Mouse (Mus musculus): ENCODE results near the gene Klk6. TPM values are rescaled to one million over a fixed set of nuclear protein-coding genes. Genes with fewer than 3 reads are reported as not detected.

The Klk6 gene
- polyA plus RNA-seq, 1 experiment from 2014 or later, result not detected

DNA sequence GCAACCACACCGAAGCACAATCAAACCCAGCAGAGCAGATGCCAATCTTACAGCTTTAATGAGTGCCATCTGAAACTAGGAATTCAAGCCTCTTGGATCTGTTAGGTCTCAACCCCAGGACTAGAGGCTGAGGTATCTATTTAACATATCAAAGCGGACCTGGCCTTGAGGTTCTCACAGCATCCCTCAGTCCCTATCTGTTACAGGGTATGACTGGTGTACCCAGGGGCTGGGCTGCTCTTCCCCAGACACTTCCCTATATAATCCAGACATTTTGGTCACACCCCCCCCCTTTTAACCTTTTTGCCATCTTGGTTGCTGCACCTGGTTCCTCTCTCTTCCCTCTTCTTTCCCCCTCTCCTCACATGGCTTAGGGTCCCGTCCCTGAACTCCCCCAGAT, 49.4 kb downstream of the Klk6 start:
- no peak for ATAC-seq (ENCODE audit: insufficient number of reproducible peaks, insufficient read depth, low FRiP score, low read depth)
- H3K4me2 ChIP-seq (replicated peaks; ENCODE audit: low read depth, low read length), result no peak overlapping the region
- no peaks in the 10 kb centered on the region for H3K9me3 ChIP-seq (ENCODE audit: control insufficient read depth, low read depth, low read length)
- H3K4me1 ChIP-seq (ENCODE audit: control insufficient read depth, insufficient read depth, low read length), result no peaks in the 10 kb centered on the region
- H3K9ac ChIP-seq (replicated peaks; ENCODE audit: low read depth, low read length), result no peak overlapping the region
- H3K4me3 ChIP-seq (ENCODE audit: low read depth, low read length), result no peak overlapping the region
- no peaks in the 10 kb centered on the region for H3K36me3 ChIP-seq (ENCODE audit: control insufficient read depth, insufficient read depth, low read length)
- H3K27ac ChIP-seq (ENCODE audit: low read length), result no peak overlapping the region
- WGBS, result 66% methylated on average over 3 of the region's 3 CpGs
- H3K27me3 ChIP-seq (ENCODE audit: control insufficient read depth, insufficient read depth, low read length), result no peaks in the 10 kb centered on the region

DNA sequence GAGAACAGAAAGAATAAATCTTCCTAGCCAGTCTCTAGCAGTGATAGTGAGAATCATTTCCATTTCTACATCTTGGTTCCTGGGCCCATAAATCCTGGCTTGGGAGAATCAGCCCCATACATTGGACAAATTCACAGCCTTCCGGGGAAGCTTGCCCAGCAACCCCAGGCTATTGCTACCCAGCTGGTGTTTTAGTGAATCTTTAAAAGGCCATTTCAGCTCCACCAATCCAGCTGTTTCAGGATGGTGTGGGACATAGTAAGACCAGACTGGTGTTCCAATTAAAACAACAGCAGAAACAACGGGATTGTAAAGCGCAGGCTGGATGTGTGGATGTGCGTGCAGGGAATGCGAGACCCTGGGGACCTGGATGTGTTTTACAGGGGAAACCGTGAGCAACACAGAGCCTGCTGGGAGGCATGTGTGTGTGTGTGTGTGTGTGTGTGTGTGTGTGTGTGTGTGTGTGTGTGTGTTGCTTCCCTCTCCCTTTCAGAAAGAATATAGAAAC, 50.6 kb downstream of the Klk6 start:
- no peaks in the 10 kb centered on the region for H3K27me3 ChIP-seq (ENCODE audit: control insufficient read depth, insufficient read depth, low read length)
- H3K27ac ChIP-seq (ENCODE audit: low read length), result no peak overlapping the region
- 84% methylated on average over 6 of the region's 6 CpGs for WGBS
- H3K4me3 ChIP-seq (ENCODE audit: low read depth, low read length), result no peak overlapping the region
- no peaks in the 10 kb centered on the region for H3K36me3 ChIP-seq (ENCODE audit: control insufficient read depth, insufficient read depth, low read length)
- ATAC-seq (ENCODE audit: insufficient number of reproducible peaks, insufficient read depth, low FRiP score, low read depth), result no peak
- H3K9ac ChIP-seq (replicated peaks; ENCODE audit: low read depth, low read length), result no peak overlapping the region
- H3K9me3 ChIP-seq (ENCODE audit: control insufficient read depth, low read depth, low read length), result no peaks in the 10 kb centered on the region
- no peak overlapping the region for H3K4me2 ChIP-seq (replicated peaks; ENCODE audit: low read depth, low read length)
- no peaks in the 10 kb centered on the region for H3K4me1 ChIP-seq (ENCODE audit: control insufficient read depth, insufficient read depth, low read length)

DNA sequence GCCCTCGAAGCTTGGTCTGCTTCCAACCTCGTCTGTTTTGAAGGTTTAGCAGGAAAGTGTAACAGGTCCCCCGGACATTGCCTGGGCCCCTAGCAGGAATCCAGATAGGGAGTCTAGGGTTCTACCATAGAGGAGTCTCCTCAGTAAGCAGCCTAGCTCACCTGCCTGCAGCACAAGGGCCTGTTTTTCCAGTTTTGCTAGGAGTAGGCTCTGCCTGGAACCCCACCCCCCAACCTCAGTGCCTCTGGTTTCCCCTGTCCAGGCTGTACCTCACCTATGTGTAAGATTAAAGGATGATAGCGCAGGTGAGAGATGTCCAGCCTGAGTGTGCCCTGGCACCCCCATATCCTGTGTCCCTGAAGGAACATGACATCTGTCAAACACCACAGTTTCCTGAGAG, 52.1 kb downstream of the Klk6 start:
- no peaks in the 10 kb centered on the region for H3K4me1 ChIP-seq (ENCODE audit: control insufficient read depth, insufficient read depth, low read length)
- no peaks in the 10 kb centered on the region for H3K36me3 ChIP-seq (ENCODE audit: control insufficient read depth, insufficient read depth, low read length)
- H3K4me3 ChIP-seq (ENCODE audit: low read depth, low read length), result no peak overlapping the region
- no peak for ATAC-seq (ENCODE audit: insufficient number of reproducible peaks, insufficient read depth, low FRiP score, low read depth)
- H3K9me3 ChIP-seq (ENCODE audit: control insufficient read depth, low read depth, low read length), result no peaks in the 10 kb centered on the region
- no peaks in the 10 kb centered on the region for H3K27me3 ChIP-seq (ENCODE audit: control insufficient read depth, insufficient read depth, low read length)
- no peak overlapping the region for H3K9ac ChIP-seq (replicated peaks; ENCODE audit: low read depth, low read length)
- WGBS, result 63% methylated on average over 4 of the region's 4 CpGs
- H3K27ac ChIP-seq (ENCODE audit: low read length), result no peak overlapping the region
- no peak overlapping the region for H3K4me2 ChIP-seq (replicated peaks; ENCODE audit: low read depth, low read length)

DNA sequence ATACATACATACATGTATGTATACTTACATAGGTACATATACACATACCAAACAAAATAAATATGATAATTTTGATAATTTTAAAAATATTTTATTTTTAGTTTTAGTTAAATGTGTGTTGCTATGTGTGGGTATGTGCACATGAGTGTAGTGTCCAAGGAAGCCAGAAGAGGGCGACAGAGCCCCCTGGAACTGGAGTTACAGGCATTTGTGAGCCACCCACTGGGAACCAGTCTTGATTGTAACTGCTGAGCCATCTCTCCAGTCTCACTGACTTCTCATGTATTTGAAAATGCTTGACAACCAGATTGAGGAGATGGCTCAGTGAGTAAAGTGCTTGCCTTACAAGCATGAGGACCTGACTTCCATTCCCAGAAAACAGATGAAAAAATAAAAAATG, 54.0 kb downstream of the Klk6 start:
- Histone ChIP-seq H3K9ac (replicated peaks; ENCODE audit: low read depth, low read length) (no peak overlapping the region), H3K4me3 (ENCODE audit: low read depth, low read length) (no peak overlapping the region), H3K27ac (ENCODE audit: low read length) (no peak overlapping the region), H3K36me3 (ENCODE audit: control insufficient read depth, insufficient read depth, low read length) (no peaks in the 10 kb centered on the region), H3K4me2 (replicated peaks; ENCODE audit: low read depth, low read length) (no peak overlapping the region), H3K9me3 (ENCODE audit: control insufficient read depth, low read depth, low read length) (no peaks in the 10 kb centered on the region), H3K4me1 (ENCODE audit: control insufficient read depth, insufficient read depth, low read length) (no peaks in the 10 kb centered on the region), H3K27me3 (ENCODE audit: control insufficient read depth, insufficient read depth, low read length) (no peaks in the 10 kb centered on the region)
- ATAC-seq (ENCODE audit: insufficient number of reproducible peaks, insufficient read depth, low FRiP score, low read depth), result no peak
- WGBS, result 31% methylated on average over 1 of the region's 1 CpGs

DNA sequence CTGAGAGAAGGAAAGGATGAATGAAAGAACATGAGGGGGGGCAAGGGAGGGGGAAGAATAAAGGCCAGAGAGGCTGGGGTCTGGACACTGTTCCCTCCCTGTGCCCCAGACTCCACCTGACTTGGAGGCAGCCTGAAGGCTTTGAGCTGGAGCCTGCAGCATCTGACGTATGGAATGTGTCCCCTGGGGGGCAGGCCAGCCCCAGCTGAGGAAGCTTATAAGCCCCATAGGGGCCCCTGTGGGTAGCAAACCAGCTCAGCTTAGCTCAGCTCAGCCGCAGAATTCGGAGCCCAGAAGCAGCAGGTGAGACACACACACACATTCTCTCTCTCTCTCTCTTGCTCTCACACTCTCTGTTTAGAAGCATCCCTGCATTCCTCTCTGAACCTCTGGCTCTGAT, 56.6 kb downstream of the Klk6 start, which contains the start of gene Klk4:
Gene Klk4 (plus strand): TSS at position 249 of the 400 bp plus-strand sequence.
- 6% methylated on average over 3 of the region's 3 CpGs for WGBS
- Histone ChIP-seq H3K4me3 (ENCODE audit: low read depth, low read length) (no peak within 1 kb of the TSS), H3K27ac (ENCODE audit: low read length) (no peak within 1 kb of the TSS)

More for the DNA sequence above, 56.6 kb downstream of the Klk6 start, which contains the start of gene Klk4:
- Histone ChIP-seq H3K27me3 (ENCODE audit: control insufficient read depth, insufficient read depth, low read length) (no peaks in the 10 kb centered on the region), H3K4me2 (replicated peaks; ENCODE audit: low read depth, low read length) (no peak within 1 kb of the TSS), H3K4me1 (ENCODE audit: control insufficient read depth, insufficient read depth, low read length) (no peaks in the 10 kb centered on the region), H3K9me3 (ENCODE audit: control insufficient read depth, low read depth, low read length) (no peaks in the 10 kb centered on the region), H3K36me3 (ENCODE audit: control insufficient read depth, insufficient read depth, low read length) (no peaks in the 10 kb centered on the region), H3K9ac (replicated peaks; ENCODE audit: low read depth, low read length) (no peak within 1 kb of the TSS)
- no peak for ATAC-seq (ENCODE audit: insufficient number of reproducible peaks, insufficient read depth, low FRiP score, low read depth)

Other genes with a start within 250 kb of the Klk6 start
- 14.7 and 14.8 TPM in 2 replicates for gene Zfp719, start 244.9 kb upstream of the Klk6 start, polyA plus RNA-seq (2014; fragmentation: Nextera tagmentation; extraction: Ambion mirVana)
- gene Zfp819, start 217.3 kb upstream of the Klk6 start, polyA plus RNA-seq (2014; fragmentation: Nextera tagmentation; extraction: Ambion mirVana), result 0.23 and 0.36 TPM in 2 replicates
- 0.17 TPM in 1 of 2 replicates, not detected in the other for gene Ceacam18, start 189.8 kb upstream of the Klk6 start, polyA plus RNA-seq (2014; fragmentation: Nextera tagmentation; extraction: Ambion mirVana)
- 0.80 and 0.95 TPM in 2 replicates for gene Siglece, start 164.3 kb upstream of the Klk6 start, polyA plus RNA-seq (2014; fragmentation: Nextera tagmentation; extraction: Ambion mirVana)
- gene Ctu1, start 152.5 kb upstream of the Klk6 start, polyA plus RNA-seq (2014; fragmentation: Nextera tagmentation; extraction: Ambion mirVana), result 11.0 TPM in 2 replicates
- gene Klk14, start 134.1 kb upstream of the Klk6 start, polyA plus RNA-seq (2014; fragmentation: Nextera tagmentation; extraction: Ambion mirVana), result 0.32 TPM in 1 of 2 replicates, not detected in the other
- gene Klk13, start 111.9 kb upstream of the Klk6 start, polyA plus RNA-seq (2014; fragmentation: Nextera tagmentation; extraction: Ambion mirVana), result 1.6 and 1.8 TPM in 2 replicates
- 0.27 TPM in 1 of 2 replicates, not detected in the other for gene Klk12, start 55.6 kb upstream of the Klk6 start, polyA plus RNA-seq (2014; fragmentation: Nextera tagmentation; extraction: Ambion mirVana)
- 2.6 TPM in 2 replicates for gene Klk11, start 49.9 kb upstream of the Klk6 start, polyA plus RNA-seq (2014; fragmentation: Nextera tagmentation; extraction: Ambion mirVana)
- gene Klk10, start 43.5 kb upstream of the Klk6 start, polyA plus RNA-seq (2014; fragmentation: Nextera tagmentation; extraction: Ambion mirVana), result 3.1 and 3.5 TPM in 2 replicates
- gene Klk9, start 32.6 kb upstream of the Klk6 start, polyA plus RNA-seq (2014; fragmentation: Nextera tagmentation; extraction: Ambion mirVana), result 0.17 TPM in 1 of 2 replicates, not detected in the other
- gene Klk8, start 26.9 kb upstream of the Klk6 start, polyA plus RNA-seq (2014; fragmentation: Nextera tagmentation; extraction: Ambion mirVana), result 28.5 and 39.0 TPM in 2 replicates
- gene Klk7, start 13.2 kb upstream of the Klk6 start, polyA plus RNA-seq (2014; fragmentation: Nextera tagmentation; extraction: Ambion mirVana), result not detected in 2 replicates
- not detected in 2 replicates for gene Klk5, start 17.5 kb downstream of the Klk6 start, polyA plus RNA-seq (2014; fragmentation: Nextera tagmentation; extraction: Ambion mirVana)
- gene Klk4, start 56.7 kb downstream of the Klk6 start, polyA plus RNA-seq (2014; fragmentation: Nextera tagmentation; extraction: Ambion mirVana), result not detected in 2 replicates
- gene Klk15, start 109.2 kb downstream of the Klk6 start, polyA plus RNA-seq (2014; fragmentation: Nextera tagmentation; extraction: Ambion mirVana), result not detected in 2 replicates
- not detected in 2 replicates for gene Klk1b8, start 126.2 kb downstream of the Klk6 start, polyA plus RNA-seq (2014; fragmentation: Nextera tagmentation; extraction: Ambion mirVana)
- gene Klk1b1, start 142.3 kb downstream of the Klk6 start, polyA plus RNA-seq (2014; fragmentation: Nextera tagmentation; extraction: Ambion mirVana), result not detected in 2 replicates
- not detected in 2 replicates for gene Klk1b9, start 151.6 kb downstream of the Klk6 start, polyA plus RNA-seq (2014; fragmentation: Nextera tagmentation; extraction: Ambion mirVana)
- not detected in 2 replicates for gene Klk1b11, start 171.4 kb downstream of the Klk6 start, polyA plus RNA-seq (2014; fragmentation: Nextera tagmentation; extraction: Ambion mirVana)
- gene Klk1b26, start 187.7 kb downstream of the Klk6 start, polyA plus RNA-seq (2014; fragmentation: Nextera tagmentation; extraction: Ambion mirVana), result not detected in 2 replicates
- gene Klk1b27, start 227.8 kb downstream of the Klk6 start, polyA plus RNA-seq (2014; fragmentation: Nextera tagmentation; extraction: Ambion mirVana), result not detected in 2 replicates

Measured in stomach, embryonic 14.5 days (tissue).